Comparison of ENCODE assay signal across 8 mouse cellular contexts in the genomic region with DNA sequence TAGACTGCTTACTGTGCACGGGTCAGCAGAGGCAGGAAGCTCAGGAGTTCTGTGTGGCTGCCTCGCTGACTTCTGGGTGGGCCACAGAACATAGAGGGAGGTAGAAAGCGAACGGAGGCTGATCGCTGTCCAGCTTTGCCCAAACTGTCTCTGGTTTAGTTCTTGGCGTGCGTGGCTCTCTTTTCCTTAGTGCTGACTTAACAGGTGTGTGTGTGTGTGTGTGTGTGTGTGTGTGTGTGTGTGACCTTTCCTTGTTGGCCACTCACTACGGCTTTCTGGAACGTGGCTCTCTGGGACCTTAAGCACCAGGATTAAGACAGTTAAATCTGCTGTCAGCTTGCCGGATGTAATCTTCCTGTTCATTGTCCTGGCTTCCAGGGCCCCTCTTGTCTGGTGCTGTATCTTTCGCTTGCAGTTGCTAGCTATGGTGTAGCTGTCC. TPM values are rescaled to one million over a fixed set of nuclear protein-coding genes. Genes with fewer than 3 reads are reported as not detected.
A peak's percentile ranks its signal among the peaks of the same experiment; 100 is the strongest.
DNase-seq lines count a peak whose midpoint lies in the region; ATAC-seq lines count a peak whose summit lies in the region.

No protein-coding gene starts in this region.

- intact Hi-C loops in left cerebral cortex, postnatal 25 days (cut with DNase I): no loop called here

- H3K36me3 ChIP-seq in intestine, embryonic 15.5 days: no peaks in the 10 kb centered on the region

- no peak overlapping the region for H3K4me3 ChIP-seq in intestine, embryonic 15.5 days (replicated peaks)

- no peaks in the 10 kb centered on the region for H3K9me3 ChIP-seq in intestine, embryonic 15.5 days

- no peak overlapping the region for H3K9ac ChIP-seq in intestine, embryonic 15.5 days

- DNase-seq in B cell, adult 2 months: peak; percentile 16 to 19
- peak; percentile 52 for DNase-seq in lung, postnatal 10 days
- no peak for DNase-seq in layer of hippocampus, adult 9-10 months (ENCODE audit: low spot score)
- DNase-seq in urinary bladder, postnatal 10 days (ENCODE audit: low spot score): no peak
- no peak for DNase-seq in left cerebral cortex, postnatal 25 days (ENCODE audit: low spot score in 2 of 2)
- no peak for DNase-seq in left cerebral cortex, adult 8-10 months (ENCODE audit: low spot score in 2 of 2)

- peak overlapping the region; percentile 31; the same call in 1 of the 2 replicates for H3K4me2 ChIP-seq in intestine, embryonic 15.5 days (replicated peaks)

- 27% methylated on average over 11 of the region's 11 CpGs for WGBS in intestine, embryonic 15.5 days

- ATAC-seq in common myeloid progenitor, adult 5-6 weeks (replicated peaks; ENCODE audit: low read depth, poor library complexity, severe bottlenecking): 0 out of 2 replicates have a peak, but pooled peaks have one; percentile 4
- no peak for ATAC-seq in intestine, embryonic 15.5 days

- no peak overlapping the region for H3K27ac ChIP-seq in intestine, embryonic 15.5 days

- no peaks in the 10 kb centered on the region for H3K27me3 ChIP-seq in intestine, embryonic 15.5 days (replicated peaks)

- peaks cover 20% of the 10 kb centered on the region; the same call in 1 of the 2 replicates for H3K4me1 ChIP-seq in intestine, embryonic 15.5 days (replicated peaks)

RNA-seq across cellular contexts. Expression of a gene that starts 18.6 kb away (rescaled TPM):
- total RNA-seq in common myeloid progenitor, adult 5-6 weeks (2017): 12.2 and 13.8 TPM in 2 replicates
- 35.7 and 37.6 TPM in 2 replicates for polyA plus RNA-seq in intestine, embryonic 15.5 days (2015; fragmentation: Nextera tagmentation; extraction: Ambion mirVana)
- total RNA-seq in left cerebral cortex, postnatal 25 days (2021): 10 to 100 TPM; 18.6 to 22.0 TPM
- 10 to 100 TPM; 23.1 to 27.7 (median 25.7) TPM for total RNA-seq in left cerebral cortex, adult 8-10 months (2022)

Comparison
In these comparisons a context has a peak if more than half of its experiments do, and no peak if none do; other contexts are left out.
1. DNase-seq: peak in B cell, adult 2 months (2 of 2) and lung, postnatal 10 days (single experiment); none in layer of hippocampus, adult 9-10 months (single experiment), urinary bladder, postnatal 10 days (single experiment), left cerebral cortex, postnatal 25 days (0 of 2) and left cerebral cortex, adult 8-10 months (0 of 2).